Mouse (Mus musculus): ENCODE data around the gene Cep290. TPM values are rescaled to one million over a fixed set of nuclear protein-coding genes. Genes with fewer than 3 reads are reported as not detected.

Gene Cep290
- 1.4 and 3.2 TPM in 2 replicates for polyA plus RNA-seq (2012; rRNA removed)
- polyA plus RNA-seq (2014; fragmentation: Nextera tagmentation; extraction: Ambion mirVana) = 2.9 and 3.6 TPM in 2 replicates

- TF ChIP-seq EP300 (IDR thresholded peaks at IDR 0.05; ENCODE audit: low read depth) (no peak), CTCF (IDR thresholded peaks at IDR 0.05; ENCODE audit: low read depth) (no peak)
Measured at GRCm38 (mm10) chr10:100487097-100487978, at the start of gene Cep290, which contains the start of gene Tmtc3. Gene Cep290, plus strand, starts transcription at chr10:100487558. Gene Tmtc3, minus strand, starts transcription at chr10:100487350.

GRCm38 (mm10) chr10:100449394-100449793, 38.0 kb upstream of the Cep290 start:
- H3K4me1 ChIP-seq (replicated peaks; ENCODE audit: control insufficient read depth in 2 of 2, insufficient read depth in 2 of 2, low read length in 1 of 2) = no peaks in the 10 kb centered on the region
- TF ChIP-seq CTCF (IDR thresholded peaks at IDR 0.05; ENCODE audit: low read depth) (no peak), EP300 (IDR thresholded peaks at IDR 0.05; ENCODE audit: low read depth) (no peak)
- H3K4me3 ChIP-seq (ENCODE audit: insufficient read depth in 1 of 2, low read depth in 2 of 2, low read length in 2 of 2) = no peak overlapping the region
- no peak overlapping the region for H3K27ac ChIP-seq
- no peaks in the 10 kb centered on the region for H3K9me3 ChIP-seq (ENCODE audit: control insufficient read depth, low read length)
- ATAC-seq (ENCODE audit: insufficient read depth) (no peak), DNase-seq (ENCODE audit: low read depth in 3 of 3, low spot score in 3 of 3) (no peak)
- H3K27me3 ChIP-seq (ENCODE audit: control insufficient read depth, insufficient read depth, low read length) = no peaks in the 10 kb centered on the region
- no peak overlapping the region for H3K9ac ChIP-seq (replicated peaks)
- H3K4me2 ChIP-seq (ENCODE audit: low read depth) = no peak overlapping the region
- H3K36me3 ChIP-seq (replicated peaks; ENCODE audit: control insufficient read depth, insufficient read depth, low read depth) = no peaks in the 10 kb centered on the region; the same call in none of the 2 replicates

More at GRCm38 (mm10) chr10:100487097-100487978, at the start of gene Cep290, which contains the start of gene Tmtc3:
- peak within 1 kb of the TSS; percentile 81 for H3K4me2 ChIP-seq (ENCODE audit: low read depth)
- H3K36me3 ChIP-seq (replicated peaks; ENCODE audit: control insufficient read depth, insufficient read depth, low read depth) = no peaks in the 10 kb centered on the region
- ATAC-seq (ENCODE audit: insufficient read depth) (peak; percentile 96), DNase-seq (ENCODE audit: low read depth in 3 of 3, low spot score in 3 of 3) (peak; percentile 94 to 96 (median 95))
- H3K4me3 ChIP-seq (ENCODE audit: insufficient read depth in 1 of 2, low read depth in 2 of 2, low read length in 2 of 2) = peak within 1 kb of the TSS; percentile 87 to 96
- H3K9me3 ChIP-seq (ENCODE audit: control insufficient read depth, low read length) = no peaks in the 10 kb centered on the region
- H3K9ac ChIP-seq (replicated peaks) = peak within 1 kb of the TSS; percentile 85
- under 1% methylated on average over 63 of the region's 63 CpGs for WGBS (ENCODE audit: insufficient replicate concordance)
- peak within 1 kb of the TSS; percentile 55 for H3K27ac ChIP-seq
- peaks cover 0 to 3% of the 10 kb centered on the region in 2 experiments; a peak in 1 of 4 replicates for H3K4me1 ChIP-seq (replicated peaks; ENCODE audit: control insufficient read depth in 2 of 2, insufficient read depth in 2 of 2, low read length in 1 of 2)
- no peaks in the 10 kb centered on the region for H3K27me3 ChIP-seq (ENCODE audit: control insufficient read depth, insufficient read depth, low read length)

- Histone ChIP-seq H3K9ac (replicated peaks) (no peak overlapping the region), H3K4me2 (ENCODE audit: low read depth) (no peak overlapping the region), H3K4me3 (ENCODE audit: insufficient read depth in 1 of 2, low read depth in 2 of 2, low read length in 2 of 2) (no peak overlapping the region), H3K27ac (no peak overlapping the region), H3K9me3 (ENCODE audit: control insufficient read depth, low read length) (no peaks in the 10 kb centered on the region), H3K36me3 (replicated peaks; ENCODE audit: control insufficient read depth, insufficient read depth, low read depth) (peaks cover 16% of the 10 kb centered on the region), H3K4me1 (replicated peaks; ENCODE audit: control insufficient read depth in 2 of 2, insufficient read depth in 2 of 2, low read length in 1 of 2) (no peaks in the 10 kb centered on the region), H3K27me3 (ENCODE audit: control insufficient read depth, insufficient read depth, low read length) (no peaks in the 10 kb centered on the region)
- no peak for TF ChIP-seq EP300 (IDR thresholded peaks at IDR 0.05; ENCODE audit: low read depth)
- no peak for TF ChIP-seq CTCF (IDR thresholded peaks at IDR 0.05; ENCODE audit: low read depth)
- ATAC-seq (ENCODE audit: insufficient read depth) = no peak
- no peak for DNase-seq (ENCODE audit: low read depth in 3 of 3, low spot score in 3 of 3)
Measured at GRCm38 (mm10) chr10:100460515-100460914, 26.8 kb upstream of the Cep290 start.

GRCm38 (mm10) chr10:100475040-100475439, 12.3 kb upstream of the Cep290 start:
- no peak for DNase-seq (ENCODE audit: low read depth in 3 of 3, low spot score in 3 of 3)
- WGBS (ENCODE audit: insufficient replicate concordance) = 43% methylated on average over 3 of the region's 3 CpGs
- no peak overlapping the region for H3K9ac ChIP-seq (replicated peaks)
- no peaks in the 10 kb centered on the region for H3K9me3 ChIP-seq (ENCODE audit: control insufficient read depth, low read length)
- H3K4me1 ChIP-seq (replicated peaks; ENCODE audit: control insufficient read depth in 2 of 2, insufficient read depth in 2 of 2, low read length in 1 of 2) = no peaks in the 10 kb centered on the region
- peaks cover 13% of the 10 kb centered on the region for H3K36me3 ChIP-seq (replicated peaks; ENCODE audit: control insufficient read depth, insufficient read depth, low read depth)
- H3K27ac ChIP-seq = no peak overlapping the region
- H3K4me2 ChIP-seq (ENCODE audit: low read depth) = no peak overlapping the region
- H3K4me3 ChIP-seq (ENCODE audit: insufficient read depth in 1 of 2, low read depth in 2 of 2, low read length in 2 of 2) = no peak overlapping the region
- peak; percentile 26; the same call in 1 of the 2 replicates for TF ChIP-seq CTCF (IDR thresholded peaks at IDR 0.05; ENCODE audit: low read depth)
- no peak for TF ChIP-seq EP300 (IDR thresholded peaks at IDR 0.05; ENCODE audit: low read depth)
- no peaks in the 10 kb centered on the region for H3K27me3 ChIP-seq (ENCODE audit: control insufficient read depth, insufficient read depth, low read length)
- ATAC-seq (ENCODE audit: insufficient read depth) = no peak

- no peak for TF ChIP-seq CTCF (IDR thresholded peaks at IDR 0.05; ENCODE audit: low read depth)
- TF ChIP-seq EP300 (IDR thresholded peaks at IDR 0.05; ENCODE audit: low read depth) = no peak
- Histone ChIP-seq H3K9ac (replicated peaks) (no peak overlapping the region), H3K27ac (no peak overlapping the region), H3K4me1 (replicated peaks; ENCODE audit: control insufficient read depth in 2 of 2, insufficient read depth in 2 of 2, low read length in 1 of 2) (no peaks in the 10 kb centered on the region), H3K4me3 (ENCODE audit: insufficient read depth in 1 of 2, low read depth in 2 of 2, low read length in 2 of 2) (no peak overlapping the region), H3K4me2 (ENCODE audit: low read depth) (no peak overlapping the region), H3K27me3 (ENCODE audit: control insufficient read depth, insufficient read depth, low read length) (no peaks in the 10 kb centered on the region), H3K9me3 (ENCODE audit: control insufficient read depth, low read length) (no peaks in the 10 kb centered on the region), H3K36me3 (replicated peaks; ENCODE audit: control insufficient read depth, insufficient read depth, low read depth) (peaks cover 7% of the 10 kb centered on the region)
- no peak for DNase-seq (ENCODE audit: low read depth in 3 of 3, low spot score in 3 of 3)
- 73% methylated on average over 3 of the region's 3 CpGs for WGBS (ENCODE audit: insufficient replicate concordance)
- no peak for ATAC-seq (ENCODE audit: insufficient read depth)
Measured at GRCm38 (mm10) chr10:100479538-100479937, 7.8 kb upstream of the Cep290 start.

All from liver, embryonic 14.5 days (tissue).